ENCODE assay signal across 8 mouse cellular contexts in the genomic region with DNA sequence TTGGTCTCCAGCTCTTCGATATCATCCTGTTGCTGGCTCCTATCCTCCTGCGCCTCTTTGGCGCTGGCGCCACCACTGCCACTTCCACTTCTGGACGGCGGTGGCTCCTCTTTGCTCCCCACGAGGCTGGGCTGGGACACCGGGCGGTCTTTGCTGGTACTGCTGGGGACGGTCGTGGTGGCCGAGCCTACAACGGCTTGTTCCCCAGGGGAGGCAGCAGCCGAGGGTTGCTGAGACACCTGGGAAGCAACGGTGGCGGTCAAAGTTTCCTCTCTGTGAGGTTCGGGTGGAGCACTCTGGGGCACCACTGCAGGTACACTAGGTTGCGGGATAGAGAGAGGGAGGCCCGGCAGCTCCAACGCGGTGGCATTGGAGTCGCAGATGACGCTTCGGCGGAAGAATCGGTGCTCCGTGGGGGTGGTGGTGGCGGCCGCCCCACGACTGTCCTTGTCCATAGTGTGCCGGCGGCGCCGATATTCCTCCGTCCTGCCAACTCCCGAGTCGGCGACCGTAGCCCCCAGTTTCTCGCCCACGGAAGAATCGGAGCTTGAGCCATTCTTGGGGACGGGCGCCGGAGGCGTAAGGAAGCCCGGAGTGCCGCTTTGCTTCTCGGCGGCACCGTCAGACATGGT. TPM values are rescaled to one million over a fixed set of nuclear protein-coding genes. Genes with fewer than 3 reads are reported as not detected.
DNase-seq lines count a peak whose midpoint lies in the region; ATAC-seq and TF ChIP-seq lines count a peak whose summit lies in the region.

No protein-coding gene starts in this region.

- peak overlapping the region; percentile 90 for H3K4me2 ChIP-seq in heart, embryonic 14.5 days (ENCODE audit: low read length)
- peak overlapping the region; percentile 95 for H3K4me2 ChIP-seq in liver, embryonic 14.5 days (ENCODE audit: low read depth)
- H3K4me2 ChIP-seq in stomach, embryonic 14.5 days (replicated peaks; ENCODE audit: low read depth, low read length), result peak overlapping the region; percentile 93

- WGBS in forebrain, embryonic 10.5 days, result under 1% methylated on average over 51 of the region's 51 CpGs
- WGBS in heart, embryonic 14.5 days, result under 1% methylated on average over 50 of the region's 51 CpGs
- under 1% methylated on average over 51 of the region's 51 CpGs for whole genome bisulfite sequencing in liver, embryonic 14.5 days (ENCODE audit: insufficient replicate concordance)
- WGBS in stomach, embryonic 14.5 days, result under 1% methylated on average over 51 of the region's 51 CpGs

- peak; percentile 24 for ATAC-seq in CD4-positive, CD25-positive, alpha-beta regulatory T cell, adult 4 months
- no peak for ATAC-seq in heart, embryonic 14.5 days (ENCODE audit: insufficient number of reproducible peaks, insufficient read depth, low FRiP score, low read depth)
- ATAC-seq in liver, embryonic 14.5 days (ENCODE audit: insufficient read depth), result no peak
- no peak for ATAC-seq in stomach, embryonic 14.5 days (ENCODE audit: insufficient number of reproducible peaks, insufficient read depth, low FRiP score, low read depth)

- H3K9me3 ChIP-seq in forebrain, embryonic 10.5 days, result no peaks in the 10 kb centered on the region
- H3K9me3 ChIP-seq in heart, embryonic 14.5 days (ENCODE audit: control insufficient read depth, low read length), result no peaks in the 10 kb centered on the region
- H3K9me3 ChIP-seq in liver, embryonic 14.5 days (ENCODE audit: control insufficient read depth, low read length), result no peaks in the 10 kb centered on the region
- no peaks in the 10 kb centered on the region for H3K9me3 ChIP-seq in stomach, embryonic 14.5 days (ENCODE audit: control insufficient read depth, low read depth, low read length)

- H3K4me1 ChIP-seq in forebrain, embryonic 10.5 days, result peaks cover 25% of the 10 kb centered on the region
- peaks cover 0 to 11% of the 10 kb centered on the region in 2 experiments; a peak in 2 of 4 replicates for H3K4me1 ChIP-seq in heart, embryonic 14.5 days (ENCODE audit: control insufficient read depth in 2 of 2, insufficient read depth in 2 of 2, low read length in 2 of 2)
- H3K4me1 ChIP-seq in liver, embryonic 14.5 days (replicated peaks; ENCODE audit: control insufficient read depth in 2 of 2, insufficient read depth in 2 of 2, low read length in 1 of 2), result peaks cover 2 to 10% of the 10 kb centered on the region in 2 experiments; a peak in 3 of 4 replicates
- peaks cover 11% of the 10 kb centered on the region for H3K4me1 ChIP-seq in stomach, embryonic 14.5 days (ENCODE audit: control insufficient read depth, insufficient read depth, low read length)

- H3K4me3 ChIP-seq in forebrain, embryonic 10.5 days, result peak overlapping the region; percentile 98
- peak overlapping the region; percentile 73 to 78 for H3K4me3 ChIP-seq in heart, embryonic 14.5 days (ENCODE audit: control insufficient read depth in 1 of 2, insufficient read depth in 1 of 2, low read depth in 1 of 2, low read length in 2 of 2)
- peak overlapping the region; percentile 68 to 88 for H3K4me3 ChIP-seq in liver, embryonic 14.5 days (ENCODE audit: insufficient read depth in 1 of 2, low read depth in 2 of 2, low read length in 2 of 2)
- H3K4me3 ChIP-seq in stomach, embryonic 14.5 days (ENCODE audit: low read depth, low read length), result peak overlapping the region; percentile 90

- peaks cover 3% of the 10 kb centered on the region; the same call in 1 of the 2 replicates for H3K27me3 ChIP-seq in forebrain, embryonic 10.5 days (ENCODE audit: poor library complexity, severe bottlenecking)
- H3K27me3 ChIP-seq in heart, embryonic 14.5 days (ENCODE audit: control insufficient read depth, insufficient read depth, low read length), result no peaks in the 10 kb centered on the region
- no peaks in the 10 kb centered on the region for H3K27me3 ChIP-seq in liver, embryonic 14.5 days (ENCODE audit: control insufficient read depth, insufficient read depth, low read length)
- no peaks in the 10 kb centered on the region for H3K27me3 ChIP-seq in stomach, embryonic 14.5 days (ENCODE audit: control insufficient read depth, insufficient read depth, low read length)

- H3K9ac ChIP-seq in heart, embryonic 14.5 days (ENCODE audit: low read length), result peak overlapping the region; percentile 97
- peak overlapping the region; percentile 99 for H3K9ac ChIP-seq in liver, embryonic 14.5 days (replicated peaks)
- peak overlapping the region; percentile 87 for H3K9ac ChIP-seq in stomach, embryonic 14.5 days (replicated peaks; ENCODE audit: low read depth, low read length)

- TF ChIP-seq CTCF in brain, embryonic 14.5 days (IDR thresholded peaks at IDR 0.05; ENCODE audit: borderline replicate concordance, extremely low read depth, insufficient read depth, insufficient read length), result peak; percentile 46; the same call in 1 of the 2 replicates
- TF ChIP-seq CTCF in liver, embryonic 14.5 days (IDR thresholded peaks at IDR 0.05; ENCODE audit: low read depth), result peak; percentile 84

- TF ChIP-seq POLR2A in brain, embryonic 14.5 days (IDR thresholded peaks at IDR 0.05; ENCODE audit: borderline replicate concordance, extremely low read depth, insufficient read depth, insufficient read length, poor library complexity, severe bottlenecking), result no peak

- DNase-seq in brain, embryonic 14.5 days (ENCODE audit: low read depth), result peak; percentile 73
- DNase-seq in forebrain, embryonic 10.5 days (ENCODE audit: extremely low spot score, low spot score), result peak; percentile 66
- DNase-seq in kidney, postnatal 10 days, result peak; percentile 79
- DNase-seq in liver, embryonic 14.5 days (ENCODE audit: low read depth in 3 of 3, low spot score in 3 of 3), result peak; percentile 53 to 63 (median 56)
- peak; percentile 73 to 85 for DNase-seq in natural killer cell, adult 2 months (ENCODE audit: low spot score in 2 of 2)

- TF ChIP-seq EP300 in liver, embryonic 14.5 days (IDR thresholded peaks at IDR 0.05; ENCODE audit: low read depth), result no peak

- H3K36me3 ChIP-seq in forebrain, embryonic 10.5 days (replicated peaks), result peaks cover 33% of the 10 kb centered on the region
- peaks cover 20% of the 10 kb centered on the region for H3K36me3 ChIP-seq in heart, embryonic 14.5 days (ENCODE audit: control insufficient read depth, insufficient read depth, low read length)
- peaks cover 33% of the 10 kb centered on the region for H3K36me3 ChIP-seq in liver, embryonic 14.5 days (replicated peaks; ENCODE audit: control insufficient read depth, insufficient read depth, low read depth)
- 0 out of 2 replicates have a peak, but pooled peaks cover 4% of the 10 kb centered on the region for H3K36me3 ChIP-seq in stomach, embryonic 14.5 days (ENCODE audit: control insufficient read depth, insufficient read depth, low read length)

- peak overlapping the region; percentile 98 for H3K27ac ChIP-seq in forebrain, embryonic 10.5 days
- H3K27ac ChIP-seq in heart, embryonic 14.5 days (replicated peaks in 1 of 2; ENCODE audit: control insufficient read depth in 1 of 2, insufficient read depth in 1 of 2, low read depth in 2 of 2, low read length in 2 of 2), result peak overlapping the region; percentile 97 to 99
- H3K27ac ChIP-seq in liver, embryonic 14.5 days, result peak overlapping the region; percentile 99
- H3K27ac ChIP-seq in stomach, embryonic 14.5 days (ENCODE audit: low read length), result peak overlapping the region; percentile 99

RNA-seq across cellular contexts. Expression of a gene that starts 1.4 kb away (rescaled TPM):
- 100 to 1,000 TPM; 116 to 132 TPM for polyA plus RNA-seq in CD4-positive, CD25-positive, alpha-beta regulatory T cell, adult 4 months (2017; shearing (Covaris generic))
- polyA plus RNA-seq in brain, embryonic 14.5 days (2012; rRNA removed), result 113 and 135 TPM in 2 replicates
- polyA plus RNA-seq in forebrain, embryonic 10.5 days (2016; fragmentation: Nextera tagmentation; extraction: Ambion mirVana), result 43.7 and 46.3 TPM in 2 replicates
- 86.0 and 94.9 TPM in 2 replicates for polyA plus RNA-seq in heart, embryonic 14.5 days (2014; fragmentation: Nextera tagmentation; extraction: Ambion mirVana)
- 46.9 and 50.8 TPM in 2 replicates for polyA plus RNA-seq in liver, embryonic 14.5 days (2012; rRNA removed)
- polyA plus RNA-seq in liver, embryonic 14.5 days (2014; fragmentation: Nextera tagmentation; extraction: Ambion mirVana), result 26.9 and 29.0 TPM in 2 replicates
- polyA plus RNA-seq in stomach, embryonic 14.5 days (2014; fragmentation: Nextera tagmentation; extraction: Ambion mirVana), result 80.8 and 86.0 TPM in 2 replicates

RNA-seq across cellular contexts. Expression of a gene that starts 56.0 kb away (rescaled TPM):
- polyA plus RNA-seq in CD4-positive, CD25-positive, alpha-beta regulatory T cell, adult 4 months (2017; shearing (Covaris generic)), result 1 to 10 TPM; 1.2 to 2.3 TPM
- not detected in 2 replicates for polyA plus RNA-seq in brain, embryonic 14.5 days (2012; rRNA removed)
- not detected in 2 replicates for polyA plus RNA-seq in forebrain, embryonic 10.5 days (2016; fragmentation: Nextera tagmentation; extraction: Ambion mirVana)
- polyA plus RNA-seq in heart, embryonic 14.5 days (2014; fragmentation: Nextera tagmentation; extraction: Ambion mirVana), result not detected in 2 replicates
- 0.14 TPM in 1 of 2 replicates, not detected in the other for polyA plus RNA-seq in liver, embryonic 14.5 days (2012; rRNA removed)
- polyA plus RNA-seq in liver, embryonic 14.5 days (2014; fragmentation: Nextera tagmentation; extraction: Ambion mirVana), result 0.33 TPM in 1 of 2 replicates, not detected in the other
- polyA plus RNA-seq in stomach, embryonic 14.5 days (2014; fragmentation: Nextera tagmentation; extraction: Ambion mirVana), result not detected in 2 replicates
